Mouse (Mus musculus) hindbrain, embryonic 16.5 days (tissue): ENCODE data around the gene Kif18a. TPM values are rescaled to one million over a fixed set of nuclear protein-coding genes. Genes with fewer than 3 reads are reported as not detected.

Experiments
- ATAC-seq: fragments of 200-750 bp; cut with Nextera tagmentation; 2 replicates; pipeline ENCODE4 v1.8.0; 2017; ENCODE audit warnings: moderate TSS enrichment, moderate library complexity
- H3K27ac ChIP-seq: fragments of 300-500 bp; sonication (generic); 2 replicates; pipeline ENCODE4 v1.5.1; 2014; ENCODE audit warnings: low read depth, mild to moderate bottlenecking, control low read depth, low read length, moderate library complexity
- H3K27me3 ChIP-seq: fragments of 300-500 bp; sonication (generic); replicated peaks from 2 replicates; pipeline ENCODE4 v1.6.1; 2014; ENCODE audit warnings: low read length; ENCODE audit not compliant: control insufficient read depth, insufficient read depth
- H3K36me3 ChIP-seq: fragments of 300-500 bp; sonication (generic); 2 replicates; pipeline ENCODE4 v1.6.1; 2014; ENCODE audit warnings: mild to moderate bottlenecking, low read length, moderate library complexity, mixed read lengths; ENCODE audit not compliant: control insufficient read depth, insufficient read depth
- H3K4me1 ChIP-seq: fragments of 300-500 bp; sonication (generic); 2 replicates; pipeline ENCODE4 v1.6.1; 2014; ENCODE audit warnings: low read depth, low read length; ENCODE audit not compliant: control insufficient read depth, insufficient read depth
- H3K4me2 ChIP-seq: fragments of 300-500 bp; sonication (generic); 2 replicates; pipeline ENCODE4 v1.6.1; 2014; ENCODE audit warnings: mild to moderate bottlenecking, low read length, control low read depth, moderate library complexity
- H3K4me3 ChIP-seq: fragments of 300-500 bp; sonication (generic); 2 replicates; pipeline ENCODE4 v1.5.1; 2014; ENCODE audit warnings: mild to moderate bottlenecking, low read length, control low read depth, moderate library complexity
- H3K9ac ChIP-seq: fragments of 300-500 bp; sonication (generic); 2 replicates; pipeline ENCODE4 v1.6.1; 2014; ENCODE audit warnings: low read depth, mild to moderate bottlenecking, control low read depth, low read length, moderate library complexity
- H3K9me3 ChIP-seq: fragments of 300-500 bp; sonication (generic); 2 replicates; pipeline ENCODE4 v1.6.1; 2014; ENCODE audit warnings: mild to moderate bottlenecking, low read length, moderate library complexity; ENCODE audit not compliant: control insufficient read depth
- WGBS: fragments of 180-500 bp; shearing (Covaris S2); extraction: QIAGEN DNeasy Blood & Tissue Kit; methylation state at CpG from one replicate; pipeline ENCODE4 v1.1.7; 2014; 5-methylcytosine and 5-hydroxymethylcytosine counted together
- polyA plus RNA-seq: library from polyadenylated mRNA; unstranded; fragments of >200 nt; fragmentation: Nextera tagmentation; extraction: Ambion mirVana; gene quantifications from 2 replicates; pipeline ENCODE4 v1.2.1, GENCODE M21; 2015

Gene Kif18a
- 4.8 and 5.2 TPM in 2 replicates for polyA plus RNA-seq

DNA sequence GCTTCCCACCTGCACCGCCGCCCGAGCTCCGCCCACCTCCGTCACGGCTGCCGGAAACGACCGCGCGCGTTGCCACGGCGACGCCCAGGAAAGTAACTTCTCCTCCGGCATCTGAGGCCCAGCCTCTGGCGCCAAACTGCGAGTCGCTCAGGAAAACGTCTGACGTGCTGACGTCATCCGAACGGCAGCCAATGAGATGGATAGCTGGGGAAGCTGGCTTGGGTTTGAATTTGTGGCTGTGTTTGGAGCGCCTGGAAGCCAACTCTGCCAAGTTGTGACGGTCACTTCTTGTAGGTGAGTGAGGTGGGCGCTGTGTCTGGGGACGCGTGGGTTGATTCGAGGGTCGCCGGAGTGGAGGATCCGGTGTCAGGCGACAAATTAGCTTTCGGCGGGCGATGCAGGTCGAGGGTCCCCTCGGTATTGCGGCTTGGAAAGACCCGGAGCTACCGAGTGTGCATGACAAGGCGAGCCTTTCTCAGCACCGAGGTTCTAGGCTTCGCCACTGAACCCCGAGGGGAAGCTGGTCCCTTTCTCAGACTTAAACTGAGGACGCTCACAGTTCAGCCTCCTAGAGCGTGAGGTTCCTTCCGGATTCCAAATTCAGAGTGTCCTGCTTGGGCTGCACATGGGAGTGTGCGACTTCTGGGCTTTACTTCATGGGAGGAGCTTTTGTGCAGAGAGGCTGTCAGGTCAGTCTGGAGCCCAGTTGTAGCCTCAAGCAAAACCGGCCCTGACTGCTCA lies at the start of gene Kif18a, which contains the start of gene Mettl15:
Gene Kif18a, plus strand, starts transcription at position 139 of the 741 bp plus-strand sequence.
Gene Mettl15, minus strand, starts transcription at position 149 of the 741 bp plus-strand sequence.
- peak within 1 kb of the TSS; percentile 58 for H3K27ac ChIP-seq
- ATAC-seq, result peak; percentile 99
- H3K9me3 ChIP-seq, result no peaks in the 10 kb centered on the region
- H3K9ac ChIP-seq, result peak within 1 kb of the TSS; percentile 60
- peaks cover 6% of the 10 kb centered on the region for H3K4me1 ChIP-seq
- peak within 1 kb of the TSS; percentile 65 for H3K4me3 ChIP-seq
- no peaks in the 10 kb centered on the region for H3K36me3 ChIP-seq
- H3K27me3 ChIP-seq, result no peaks in the 10 kb centered on the region
- 0% methylated on average over 51 of the region's 51 CpGs for WGBS
- peak within 1 kb of the TSS; percentile 78 for H3K4me2 ChIP-seq

DNA sequence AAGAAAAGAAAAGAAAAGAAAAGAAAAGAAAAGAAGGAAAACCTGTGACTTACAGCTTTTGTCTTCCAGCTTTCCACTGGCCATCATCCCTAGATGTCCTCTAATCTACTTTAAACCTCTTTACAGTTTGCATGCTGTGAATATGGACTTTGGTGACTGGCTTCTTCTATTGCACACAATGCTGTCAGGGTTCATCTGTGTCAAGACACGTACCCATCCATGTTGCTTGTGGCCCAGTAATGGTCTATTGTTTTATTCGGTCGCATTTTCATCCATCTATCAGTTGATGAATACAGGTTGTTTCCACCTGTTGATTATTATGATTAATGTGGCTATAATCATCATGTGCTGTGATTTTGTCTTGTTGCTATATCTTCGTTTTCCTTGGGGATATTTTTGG lies 46.7 kb upstream of the Kif18a start:
- Histone ChIP-seq H3K4me1 (no peaks in the 10 kb centered on the region), H3K9me3 (no peaks in the 10 kb centered on the region), H3K27ac (no peak overlapping the region), H3K4me2 (no peak overlapping the region), H3K27me3 (no peaks in the 10 kb centered on the region), H3K36me3 (no peaks in the 10 kb centered on the region), H3K4me3 (no peak overlapping the region), H3K9ac (no peak overlapping the region)
- WGBS, result 81% methylated on average over 4 of the region's 4 CpGs
- no peak for ATAC-seq

DNA sequence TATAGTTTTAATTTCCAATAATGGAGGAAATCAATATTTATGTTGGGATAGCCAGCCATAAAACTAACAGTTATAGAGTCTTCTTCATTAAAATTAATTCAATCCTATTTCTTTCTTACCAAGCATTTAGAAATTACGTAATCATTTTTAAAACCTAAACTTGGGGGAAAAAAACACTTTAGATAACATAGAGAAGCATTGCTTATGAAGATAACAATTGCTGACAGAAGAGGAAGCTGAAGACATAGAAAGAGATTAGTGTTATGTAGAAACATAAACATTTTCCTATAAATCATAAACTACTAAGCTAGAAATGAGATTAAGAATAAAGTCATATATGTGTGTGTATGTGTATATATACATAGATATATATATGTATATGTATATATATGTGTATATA lies 44.8 kb upstream of the Kif18a start:
- H3K27me3 ChIP-seq, result no peaks in the 10 kb centered on the region
- 89% methylated on average over 1 of the region's 1 CpGs for WGBS
- no peaks in the 10 kb centered on the region for H3K4me1 ChIP-seq
- H3K4me3 ChIP-seq, result no peak overlapping the region
- H3K9me3 ChIP-seq, result no peaks in the 10 kb centered on the region
- no peak overlapping the region for H3K4me2 ChIP-seq
- no peaks in the 10 kb centered on the region for H3K36me3 ChIP-seq
- no peak for ATAC-seq
- H3K9ac ChIP-seq, result no peak overlapping the region
- H3K27ac ChIP-seq, result no peak overlapping the region

DNA sequence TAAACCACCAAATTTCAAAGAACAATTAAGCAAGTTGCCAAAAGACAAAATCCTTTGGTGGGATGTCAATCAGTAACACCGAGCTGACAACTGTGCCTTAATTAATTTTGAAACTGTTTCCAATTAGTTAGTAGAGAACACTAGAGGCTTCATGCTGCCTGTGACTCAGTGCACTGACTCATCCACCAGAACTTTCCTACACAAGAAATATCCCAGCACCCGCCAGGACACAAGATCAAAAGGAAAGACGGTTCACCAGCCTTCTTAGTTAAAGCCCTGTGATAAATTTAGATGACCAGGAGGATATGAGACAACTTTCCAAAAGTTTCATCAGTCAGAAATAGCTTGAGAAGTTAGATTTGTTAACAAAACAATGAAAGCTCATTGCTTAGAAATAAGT lies 38.6 kb upstream of the Kif18a start:
- Histone ChIP-seq H3K4me1 (no peaks in the 10 kb centered on the region), H3K9ac (no peak overlapping the region), H3K4me3 (no peak overlapping the region), H3K9me3 (no peaks in the 10 kb centered on the region), H3K36me3 (no peaks in the 10 kb centered on the region), H3K4me2 (no peak overlapping the region), H3K27ac (no peak overlapping the region), H3K27me3 (no peaks in the 10 kb centered on the region)
- ATAC-seq, result no peak
- 64% methylated on average over 3 of the region's 3 CpGs for WGBS

DNA sequence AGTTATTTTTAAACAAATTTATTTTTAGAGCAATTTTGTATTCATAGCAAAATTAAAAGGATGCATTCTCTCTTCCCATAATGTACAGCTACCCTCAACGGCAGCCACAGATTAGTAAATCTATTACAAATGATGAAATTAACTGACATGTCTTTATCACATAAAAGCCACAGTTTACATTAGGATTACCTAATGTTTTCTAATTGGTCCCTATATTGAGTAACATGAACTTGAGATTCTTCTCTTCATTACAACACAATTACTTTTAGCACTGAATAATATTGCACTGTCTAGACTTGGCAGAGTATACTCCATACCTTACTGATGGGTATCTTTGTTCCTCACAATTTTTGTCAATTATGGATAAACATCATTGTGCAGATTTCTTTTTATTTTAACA lies 17.8 kb upstream of the Kif18a start:
- no peak overlapping the region for H3K27ac ChIP-seq
- H3K9me3 ChIP-seq, result no peaks in the 10 kb centered on the region
- H3K36me3 ChIP-seq, result no peaks in the 10 kb centered on the region
- no peaks in the 10 kb centered on the region for H3K27me3 ChIP-seq
- no peak overlapping the region for H3K9ac ChIP-seq
- no peak for ATAC-seq
- H3K4me3 ChIP-seq, result no peak overlapping the region
- no peak overlapping the region for H3K4me2 ChIP-seq
- WGBS, result 93% methylated on average over 1 of the region's 1 CpGs
- no peaks in the 10 kb centered on the region for H3K4me1 ChIP-seq

DNA sequence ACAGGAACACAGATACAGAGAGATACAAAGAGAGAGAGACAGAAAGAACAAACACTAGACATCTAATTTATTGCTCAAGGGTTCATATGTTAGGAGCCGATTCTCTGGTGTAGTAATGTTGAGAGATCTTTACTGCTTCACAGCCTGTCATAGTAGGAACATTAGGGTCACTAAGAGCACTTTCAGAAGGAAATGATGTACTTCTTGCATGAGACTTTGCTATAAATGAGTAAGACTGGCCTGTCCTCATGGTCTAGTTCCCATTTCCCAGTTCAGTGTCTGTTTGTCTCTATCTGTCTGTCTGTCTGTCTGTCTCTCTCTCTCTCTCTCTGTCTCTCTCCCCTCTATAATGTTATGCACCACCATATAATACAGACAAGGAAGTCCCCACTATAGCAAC lies 7.4 kb upstream of the Kif18a start:
- no peaks in the 10 kb centered on the region for H3K9me3 ChIP-seq
- no peak overlapping the region for H3K27ac ChIP-seq
- no peaks in the 10 kb centered on the region for H3K27me3 ChIP-seq
- no peak overlapping the region for H3K9ac ChIP-seq
- 0 out of 2 replicates have a peak, but pooled peaks cover 1% of the 10 kb centered on the region for H3K4me1 ChIP-seq
- H3K36me3 ChIP-seq, result no peaks in the 10 kb centered on the region
- H3K4me2 ChIP-seq, result no peak overlapping the region
- no peak overlapping the region for H3K4me3 ChIP-seq
- WGBS, result 86% methylated on average over 1 of the region's 1 CpGs
- ATAC-seq, result no peak

DNA sequence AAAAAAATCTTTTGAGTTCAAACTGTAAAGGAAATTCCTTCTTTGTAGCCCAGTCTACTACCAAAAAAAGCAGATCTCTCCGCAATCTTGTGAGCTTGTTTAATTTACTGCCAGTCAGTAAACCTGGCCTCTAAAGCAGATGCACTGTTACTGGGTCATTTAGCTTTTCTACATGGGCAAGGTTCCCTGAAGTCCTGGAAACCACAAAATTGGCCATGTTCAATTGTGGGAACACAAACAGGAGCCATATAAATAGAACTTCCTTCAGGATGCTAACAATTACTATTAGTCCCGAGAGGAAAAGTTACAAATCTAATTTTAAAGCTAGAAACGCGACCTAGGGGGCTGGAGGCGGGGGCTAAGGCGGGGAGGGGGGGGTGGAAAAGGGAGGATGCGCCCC lies 2.9 kb upstream of the Kif18a start:
- Histone ChIP-seq H3K27me3 (no peaks in the 10 kb centered on the region), H3K9me3 (no peaks in the 10 kb centered on the region), H3K4me1 (peaks cover 6% of the 10 kb centered on the region), H3K4me3 (peak overlapping the region; percentile 44), H3K36me3 (no peaks in the 10 kb centered on the region), H3K4me2 (peak overlapping the region; percentile 55), H3K27ac (no peak overlapping the region), H3K9ac (peak overlapping the region; percentile 46)
- no peak for ATAC-seq
- 7% methylated on average over 7 of the region's 7 CpGs for WGBS

DNA sequence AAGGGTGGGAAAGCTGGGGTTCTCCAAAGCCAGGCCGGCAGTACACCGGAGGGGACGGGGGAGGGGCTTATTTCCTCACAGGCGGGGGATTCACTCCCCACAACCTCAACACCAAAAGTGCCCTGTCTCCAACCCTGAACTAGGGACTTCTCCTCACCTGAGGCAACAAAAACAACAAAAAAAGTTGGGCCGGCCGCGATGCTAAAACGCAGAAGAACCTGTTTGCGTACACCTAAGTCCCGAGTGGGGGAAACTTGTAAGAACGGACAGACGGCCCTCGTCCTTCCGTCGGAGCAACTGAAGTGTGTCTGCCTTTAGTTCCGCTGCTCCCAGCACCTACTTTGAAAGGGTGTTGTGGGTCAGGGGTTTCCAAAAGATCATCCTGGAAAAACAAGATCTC lies 2.5 kb upstream of the Kif18a start:
- Histone ChIP-seq H3K9ac (peak overlapping the region; percentile 46), H3K27ac (no peak overlapping the region), H3K4me1 (peaks cover 6% of the 10 kb centered on the region), H3K4me3 (peak overlapping the region; percentile 44), H3K27me3 (no peaks in the 10 kb centered on the region), H3K36me3 (no peaks in the 10 kb centered on the region), H3K9me3 (no peaks in the 10 kb centered on the region), H3K4me2 (peak overlapping the region; percentile 55)
- no peak for ATAC-seq
- WGBS, result 2% methylated on average over 16 of the region's 16 CpGs

DNA sequence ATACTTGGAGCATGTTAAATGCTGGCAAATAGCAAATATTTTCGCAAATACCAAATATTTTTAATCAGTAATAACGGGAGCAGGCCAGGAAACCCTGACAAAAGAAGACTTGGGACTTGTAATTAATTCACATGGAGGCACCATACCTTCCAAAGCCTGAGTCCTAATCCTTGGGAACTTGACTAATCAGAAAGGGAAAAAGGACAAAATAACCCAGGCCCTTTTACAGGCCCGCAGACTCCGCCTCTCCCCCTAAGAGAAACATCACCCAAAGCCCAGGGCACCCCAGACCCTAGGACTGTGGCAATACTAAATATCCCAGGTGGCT lies 302 bp upstream of the Kif18a start:
- no peak for ATAC-seq
- H3K36me3 ChIP-seq, result no peaks in the 10 kb centered on the region
- H3K27me3 ChIP-seq, result no peaks in the 10 kb centered on the region
- H3K4me1 ChIP-seq, result peaks cover 6% of the 10 kb centered on the region
- peak overlapping the region; percentile 78 for H3K4me2 ChIP-seq
- H3K9ac ChIP-seq, result peak overlapping the region; percentile 60
- peak overlapping the region; percentile 65 for H3K4me3 ChIP-seq
- H3K27ac ChIP-seq, result peak overlapping the region; percentile 57
- WGBS, result 7% methylated on average over 4 of the region's 4 CpGs
- H3K9me3 ChIP-seq, result no peaks in the 10 kb centered on the region
